Mouse (Mus musculus): ENCODE results near the gene Abca3.

- TF ChIP-seq CTCF (IDR thresholded peaks at IDR 0.05) (no peak), POLR2A (IDR thresholded peaks at IDR 0.05; ENCODE audit: insufficient read depth, low read depth, low read length) (0 out of 2 replicates have a peak, but pooled peaks have one; percentile 17), EP300 (IDR thresholded peaks at IDR 0.05; ENCODE audit: insufficient read depth, low read depth, low read length) (no peak)
Observed at GRCm38 (mm10) chr17:24344672-24345071, 7.1 kb upstream of the Abca3 start.

Data from heart, adult 2 months (tissue).